Mouse (Mus musculus) megakaryocyte-erythroid progenitor cell, adult 5-6 weeks (primary cell): ENCODE results near the gene Anxa11. TPM values are rescaled to one million over a fixed set of nuclear protein-coding genes. Genes with fewer than 3 reads are reported as not detected.

ENCODE experiments used
- total RNA-seq, 2 experiments: library from RNA; stranded (forward) in 1 of 2; stranded (reverse) in 1 of 2; fragments of 200-1000, 215-1000 nt in 1 of 2; fragments of >200 nt in 1 of 2; fragmentation: Nextera tagmentation in 1 of 2; gene quantifications; 2 replicates each; pipeline ENCODE4 v1.2.3; 2014 to 2017

The Anxa11 gene
- total RNA-seq, 2 experiments from 2014 or later, result 5.1 to 29.7 TPM

Other genes with a start within 250 kb of the Anxa11 start
- 142 and 159 TPM in 2 replicates for gene Ppif, start 148.0 kb upstream of the Anxa11 start, total RNA-seq (2014; fragmentation: Nextera tagmentation)
- gene Ppif, start 148.0 kb upstream of the Anxa11 start, total RNA-seq (2017), result 42.9 and 55.8 TPM in 2 replicates
- gene Zcchc24, start 73.1 kb upstream of the Anxa11 start, total RNA-seq (2014; fragmentation: Nextera tagmentation), result 1.3 and 1.4 TPM in 2 replicates
- 0.91 and 1.4 TPM in 2 replicates for gene Zcchc24, start 73.1 kb upstream of the Anxa11 start, total RNA-seq (2017)
- not detected in 2 replicates for gene Plac9a, start 60.9 kb downstream of the Anxa11 start, total RNA-seq (2014; fragmentation: Nextera tagmentation)
- gene Plac9a, start 60.9 kb downstream of the Anxa11 start, total RNA-seq (2017), result not detected in 2 replicates
- 10.1 and 20.8 TPM in 2 replicates for gene Tmem254a, start 85.5 kb downstream of the Anxa11 start, total RNA-seq (2014; fragmentation: Nextera tagmentation)
- 3.0 TPM in 1 of 2 replicates, not detected in the other for gene Tmem254a, start 85.5 kb downstream of the Anxa11 start, total RNA-seq (2017)
- not detected in 2 replicates for gene Cphx1, start 96.1 kb downstream of the Anxa11 start, total RNA-seq (2014; fragmentation: Nextera tagmentation)
- gene Cphx1, start 96.1 kb downstream of the Anxa11 start, total RNA-seq (2017), result not detected in 2 replicates
- gene Duxbl1, start 136.4 kb downstream of the Anxa11 start, total RNA-seq (2014; fragmentation: Nextera tagmentation), result not detected in 2 replicates
- not detected in 2 replicates for gene Duxbl1, start 136.4 kb downstream of the Anxa11 start, total RNA-seq (2017)
- not detected in 2 replicates for gene Gm9780, start 200.6 kb downstream of the Anxa11 start, total RNA-seq (2014; fragmentation: Nextera tagmentation)
- not detected in 2 replicates for gene Gm9780, start 200.6 kb downstream of the Anxa11 start, total RNA-seq (2017)
- 32.7 TPM in 1 of 2 replicates, not detected in the other for gene Tmem254c, start 225.2 kb downstream of the Anxa11 start, total RNA-seq (2014; fragmentation: Nextera tagmentation)
- gene Tmem254c, start 225.2 kb downstream of the Anxa11 start, total RNA-seq (2017), result 18.2 and 43.4 TPM in 2 replicates
- gene Cphx2, start 239.4 kb downstream of the Anxa11 start, total RNA-seq (2014; fragmentation: Nextera tagmentation), result not detected in 2 replicates
- gene Cphx2, start 239.4 kb downstream of the Anxa11 start, total RNA-seq (2017), result not detected in 2 replicates
- gene Cphx3, start 240.1 kb downstream of the Anxa11 start, total RNA-seq (2014; fragmentation: Nextera tagmentation), result not detected in 2 replicates
- not detected in 2 replicates for gene Cphx3, start 240.1 kb downstream of the Anxa11 start, total RNA-seq (2017)